Mouse (Mus musculus) heart, postnatal 0 days (tissue): ENCODE data around the gene Foxe1.

Experiments
- CTCF ChIP-seq: IDR thresholded peaks from 2 replicates; pipeline ENCODE4 v1.5.1; 2016; ENCODE audit warnings: antibody characterized with exemption, control low read depth, low read depth
- EP300 ChIP-seq: IDR thresholded peaks from 2 replicates; pipeline ENCODE4 v1.6.1; 2016; ENCODE audit warnings: antibody characterized with exemption, low read depth

- TF ChIP-seq CTCF (no peak), EP300 (no peak)
Measured at GRCm38 (mm10) chr4:46339026-46339425, 4.4 kb upstream of the Foxe1 start.
